Mouse (Mus musculus) heart, embryonic 16.5 days (tissue): ENCODE measurements around the gene Foxp1. TPM values are rescaled to one million over a fixed set of nuclear protein-coding genes. Genes with fewer than 3 reads are reported as not detected.

Experiments
- ATAC-seq: fragments of 200-750 bp; cut with Nextera tagmentation; replicated peaks from 2 replicates; pipeline ENCODE4 v1.8.0; 2017; ENCODE audit warnings: moderate number of reproducible peaks; ENCODE audit not compliant: insufficient read depth, low FRiP score; ENCODE audit errors: extremely low read depth
- H3K27ac ChIP-seq: fragments of 300-500 bp; sonication (generic); 2 replicates; pipeline ENCODE4 v1.5.1; 2014; ENCODE audit warnings: mild to moderate bottlenecking, low read length, control low read depth, moderate library complexity
- H3K27me3 ChIP-seq: fragments of 300-500 bp; sonication (generic); 2 replicates; pipeline ENCODE4 v1.6.1; 2014; ENCODE audit warnings: low read length, mixed read lengths; ENCODE audit not compliant: control insufficient read depth, insufficient read depth
- H3K36me3 ChIP-seq: fragments of 300-500 bp; sonication (generic); 2 replicates; pipeline ENCODE4 v1.6.1; 2014; ENCODE audit not compliant: control insufficient read depth, insufficient read depth
- H3K4me1 ChIP-seq: fragments of 300-500 bp; sonication (generic); 2 replicates; pipeline ENCODE4 v1.6.1; 2014; ENCODE audit warnings: low read length, mixed read lengths; ENCODE audit not compliant: control insufficient read depth, insufficient read depth
- H3K4me2 ChIP-seq: fragments of 300-500 bp; sonication (generic); 2 replicates; pipeline ENCODE4 v1.6.1; 2014; ENCODE audit warnings: low read depth, mild to moderate bottlenecking, control low read depth, low read length
- H3K4me3 ChIP-seq: fragments of 300-500 bp; sonication (generic); 2 replicates; pipeline ENCODE4 v1.5.1; 2014; ENCODE audit warnings: mild to moderate bottlenecking, control low read depth, low read length
- H3K9ac ChIP-seq: fragments of 300-500 bp; sonication (generic); 2 replicates; pipeline ENCODE4 v1.6.1; 2014; ENCODE audit warnings: low read length, control low read depth
- H3K9me3 ChIP-seq: fragments of 300-500 bp; sonication (generic); replicated peaks from 2 replicates; pipeline ENCODE4 v1.6.1; 2016; ENCODE audit warnings: low read length; ENCODE audit not compliant: control insufficient read depth
- WGBS: fragments of 180-500 bp; shearing (Covaris S2); extraction: QIAGEN DNeasy Blood & Tissue Kit; methylation state at CpG from one replicate; pipeline ENCODE4 v1.1.7; 2014; 5-methylcytosine and 5-hydroxymethylcytosine counted together
- polyA plus RNA-seq: library from polyadenylated mRNA; unstranded; fragments of >200 nt; fragmentation: Nextera tagmentation; extraction: Ambion mirVana; gene quantifications from 2 replicates; pipeline ENCODE4 v1.2.1, GENCODE M21; 2015

The Foxp1 gene
- polyA plus RNA-seq, 1 experiment from 2014 or later, result 59.0 TPM

DNA sequence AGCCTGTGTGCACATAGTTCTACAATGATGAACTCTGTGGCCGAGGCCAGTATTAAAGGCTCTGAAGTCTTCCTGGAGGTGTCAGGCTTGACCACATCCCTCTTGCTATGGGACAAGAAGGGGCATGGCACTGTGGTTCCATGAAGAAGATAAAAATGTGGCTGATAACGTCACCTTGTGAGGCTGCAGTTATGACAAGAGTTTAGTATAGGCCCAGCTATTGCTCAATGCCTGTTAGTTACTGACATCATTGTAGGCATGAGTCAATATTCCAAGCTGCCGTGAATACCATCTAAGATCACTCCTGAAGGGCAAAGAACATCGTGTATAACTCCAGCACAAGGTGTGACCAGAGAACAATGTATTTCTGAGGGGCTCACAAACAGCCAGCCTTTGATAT lies 323.2 kb downstream of the Foxp1 start:
- Histone ChIP-seq H3K36me3 (no peaks in the 10 kb centered on the region), H3K4me1 (peaks cover 54% of the 10 kb centered on the region), H3K27ac (peak overlapping the region; percentile 28), H3K9ac (no peak overlapping the region), H3K4me3 (no peak overlapping the region), H3K4me2 (no peak overlapping the region), H3K27me3 (no peaks in the 10 kb centered on the region), H3K9me3 (no peaks in the 10 kb centered on the region)
- 56% methylated on average over 4 of the region's 4 CpGs for WGBS
- no peak for ATAC-seq

DNA sequence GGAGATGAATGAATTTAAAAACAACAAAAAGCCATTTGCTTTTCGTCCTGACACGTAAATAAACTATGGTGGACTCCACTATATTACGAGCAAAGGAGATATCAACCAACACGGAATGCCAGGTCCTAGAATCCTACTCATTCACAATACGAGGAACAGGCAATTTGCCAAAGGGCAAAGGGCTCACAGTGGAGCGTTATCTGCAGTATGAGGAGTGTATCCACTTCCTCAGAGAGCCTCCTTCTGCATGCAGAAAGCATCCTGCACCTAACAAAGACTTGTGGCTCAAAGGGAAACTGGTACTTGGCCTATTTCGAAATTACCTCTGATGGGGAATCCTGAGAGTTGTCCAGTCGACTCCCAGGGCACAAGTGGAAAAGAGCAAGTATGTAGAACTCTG lies 328.8 kb downstream of the Foxp1 start:
- Histone ChIP-seq H3K36me3 (no peaks in the 10 kb centered on the region), H3K4me2 (peak overlapping the region; percentile 15; the same call in 1 of the 2 replicates), H3K4me1 (peaks cover 39% of the 10 kb centered on the region), H3K4me3 (no peak overlapping the region), H3K9ac (no peak overlapping the region), H3K27ac (no peak overlapping the region), H3K9me3 (no peaks in the 10 kb centered on the region), H3K27me3 (no peaks in the 10 kb centered on the region)
- 19% methylated on average over 8 of the region's 8 CpGs for WGBS
- ATAC-seq, result no peak

DNA sequence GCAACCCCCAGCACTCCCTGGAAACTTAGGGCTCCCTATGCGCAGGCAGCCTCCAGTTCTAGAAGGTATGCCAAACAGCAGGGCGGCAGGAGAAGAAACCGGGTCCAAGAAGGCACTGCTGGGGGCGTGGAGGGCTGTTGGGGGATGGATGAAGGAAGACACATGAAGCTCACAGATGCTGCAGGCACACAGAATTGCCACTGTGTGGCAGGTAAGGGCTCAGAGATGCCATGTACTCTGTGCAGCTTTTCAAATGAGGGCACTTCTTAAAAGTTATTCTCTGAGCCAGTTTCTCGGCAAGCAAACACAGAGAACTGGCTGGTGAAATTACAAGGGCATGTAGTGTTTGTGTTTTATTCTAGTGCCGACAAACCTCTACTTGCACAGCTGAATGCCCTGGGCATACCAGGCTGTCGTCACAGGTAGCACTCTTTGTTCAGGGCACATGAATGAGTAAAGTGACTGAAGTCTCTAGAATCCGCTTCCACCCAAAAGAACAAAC lies 330.8 kb downstream of the Foxp1 start:
- 49% methylated on average over 8 of the region's 8 CpGs for WGBS
- no peak overlapping the region for H3K27ac ChIP-seq
- H3K4me3 ChIP-seq, result no peak overlapping the region
- H3K9me3 ChIP-seq, result no peaks in the 10 kb centered on the region
- no peak for ATAC-seq
- peaks cover 30% of the 10 kb centered on the region for H3K4me1 ChIP-seq
- no peak overlapping the region for H3K9ac ChIP-seq
- no peaks in the 10 kb centered on the region for H3K27me3 ChIP-seq
- H3K36me3 ChIP-seq, result no peaks in the 10 kb centered on the region
- H3K4me2 ChIP-seq, result peak overlapping the region; percentile 18; the same call in 1 of the 2 replicates

DNA sequence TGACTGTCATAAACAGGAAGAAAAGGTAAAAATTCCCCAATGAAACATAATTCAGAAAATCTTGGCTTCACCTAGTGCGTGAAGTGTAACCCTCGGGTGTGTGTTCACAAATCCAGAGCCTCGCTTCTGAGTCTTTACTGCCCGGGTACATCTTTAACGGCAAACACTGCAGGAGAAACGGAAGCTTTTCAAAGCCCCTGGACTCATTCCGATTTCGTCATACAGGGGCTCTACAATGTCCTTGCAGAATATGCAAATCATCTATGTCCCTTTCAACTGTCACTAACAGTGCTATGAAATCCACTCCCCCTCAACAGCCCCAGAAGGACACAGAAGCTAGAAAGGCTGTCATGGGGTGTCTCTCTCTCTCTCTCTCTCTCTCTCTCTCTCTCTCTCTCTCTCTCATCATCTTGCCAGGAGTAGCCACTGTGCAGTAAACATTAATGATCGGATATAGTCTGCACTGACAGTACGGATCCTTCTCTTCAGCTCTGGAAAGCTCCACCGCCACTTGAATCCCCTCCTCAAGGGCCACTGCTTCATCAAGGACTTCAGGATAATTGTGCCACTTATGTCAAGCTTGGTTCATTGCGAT lies 331.4 kb downstream of the Foxp1 start:
- WGBS, result 57% methylated on average over 12 of the region's 12 CpGs
- no peak for ATAC-seq
- Histone ChIP-seq H3K9ac (no peak overlapping the region), H3K9me3 (no peaks in the 10 kb centered on the region), H3K27ac (no peak overlapping the region), H3K27me3 (no peaks in the 10 kb centered on the region), H3K4me3 (no peak overlapping the region), H3K4me1 (peaks cover 31% of the 10 kb centered on the region), H3K4me2 (peak overlapping the region; percentile 18; the same call in 1 of the 2 replicates), H3K36me3 (no peaks in the 10 kb centered on the region)

DNA sequence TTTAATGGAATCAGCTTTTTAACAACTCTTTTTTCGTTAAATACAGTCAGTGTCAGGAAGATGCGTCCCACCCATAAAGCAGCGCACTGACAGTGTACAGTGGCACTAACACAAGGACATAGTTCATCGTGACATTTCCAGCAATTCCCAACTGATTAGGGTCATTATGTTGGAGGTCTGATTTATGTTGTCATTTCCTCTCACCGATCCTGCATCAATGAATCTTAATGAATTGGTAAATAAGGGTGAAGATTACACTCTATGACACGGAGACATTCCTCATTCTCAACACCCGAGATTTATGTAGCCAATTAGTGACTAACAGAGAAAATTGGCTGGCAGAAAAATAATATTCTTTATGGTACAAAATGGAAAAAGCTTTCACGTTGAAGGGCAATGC lies 332.6 kb downstream of the Foxp1 start:
- peaks cover 31% of the 10 kb centered on the region for H3K4me1 ChIP-seq
- ATAC-seq, result no peak
- H3K9ac ChIP-seq, result no peak overlapping the region
- H3K36me3 ChIP-seq, result no peaks in the 10 kb centered on the region
- no peaks in the 10 kb centered on the region for H3K9me3 ChIP-seq
- no peak overlapping the region for H3K4me2 ChIP-seq
- H3K27me3 ChIP-seq, result no peaks in the 10 kb centered on the region
- H3K4me3 ChIP-seq, result no peak overlapping the region
- 63% methylated on average over 8 of the region's 8 CpGs for WGBS
- H3K27ac ChIP-seq, result no peak overlapping the region

DNA sequence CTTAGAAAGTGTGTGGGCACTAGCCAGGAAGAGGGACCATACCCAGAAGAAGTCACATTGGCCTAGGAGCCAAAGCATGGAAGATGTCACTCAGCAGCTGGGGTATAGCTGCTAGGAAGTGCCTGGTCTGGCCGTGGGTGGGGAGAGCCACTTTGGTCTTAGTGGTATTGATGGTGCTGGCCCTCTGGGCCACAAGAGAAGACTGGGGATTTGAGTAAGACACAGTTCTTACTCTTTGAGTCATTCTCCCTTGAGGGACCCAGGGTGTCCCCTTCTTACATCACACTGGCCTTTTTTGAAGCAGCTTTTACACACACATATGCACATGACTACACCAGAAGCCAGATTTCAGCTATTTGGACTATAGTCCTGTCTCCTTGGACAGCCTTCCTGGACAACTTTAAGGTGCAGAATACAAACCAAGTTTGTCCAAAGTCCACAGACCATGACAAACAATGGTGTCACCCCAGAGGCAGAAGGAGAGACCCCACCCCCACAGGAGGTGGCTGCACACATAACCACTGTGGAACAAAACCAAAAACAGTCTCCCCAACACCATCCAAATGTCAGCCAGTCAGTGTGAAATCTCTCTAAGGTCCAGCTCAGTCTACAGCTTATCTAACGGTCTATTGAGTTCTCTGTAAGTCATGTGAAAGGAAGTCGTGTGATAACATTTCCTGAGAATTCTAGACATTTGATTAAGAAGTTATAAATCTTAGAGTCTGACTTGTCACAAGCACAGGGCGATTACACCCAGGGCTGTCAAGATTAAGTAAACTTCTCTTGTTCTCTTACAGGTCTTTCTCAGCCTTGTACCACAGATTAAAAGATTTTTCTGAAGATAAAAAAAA lies 333.9 kb downstream of the Foxp1 start:
- 42% methylated on average over 4 of the region's 4 CpGs for WGBS
- no peak overlapping the region for H3K4me2 ChIP-seq
- no peak overlapping the region for H3K27ac ChIP-seq
- no peak overlapping the region for H3K4me3 ChIP-seq
- H3K9me3 ChIP-seq, result no peaks in the 10 kb centered on the region
- ATAC-seq, result no peak
- H3K9ac ChIP-seq, result no peak overlapping the region
- no peaks in the 10 kb centered on the region for H3K27me3 ChIP-seq
- H3K4me1 ChIP-seq, result peaks cover 25% of the 10 kb centered on the region
- no peaks in the 10 kb centered on the region for H3K36me3 ChIP-seq

DNA sequence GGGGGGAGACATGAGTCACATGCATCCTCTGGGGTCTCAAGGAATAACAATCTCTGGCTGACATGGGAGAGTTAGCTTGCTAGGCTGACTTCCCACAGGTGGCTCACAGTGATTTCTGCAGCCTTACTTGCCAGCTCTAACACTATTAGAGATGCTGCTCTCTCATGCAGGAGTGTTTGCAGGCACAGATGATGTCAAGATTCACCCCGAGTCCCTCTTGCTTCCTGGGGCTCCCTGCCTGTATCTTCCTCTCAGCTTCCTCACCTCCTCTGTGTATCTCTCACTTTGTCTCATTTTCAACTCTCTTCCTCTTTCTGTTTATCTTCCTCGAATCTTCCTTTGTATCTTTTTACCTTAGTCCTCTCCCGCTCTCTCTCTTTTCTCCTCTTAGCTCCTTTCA lies 334.6 kb downstream of the Foxp1 start:
- Histone ChIP-seq H3K4me2 (no peak overlapping the region), H3K4me1 (peaks cover 21% of the 10 kb centered on the region), H3K36me3 (no peaks in the 10 kb centered on the region), H3K9me3 (no peaks in the 10 kb centered on the region), H3K27ac (no peak overlapping the region), H3K9ac (no peak overlapping the region), H3K27me3 (no peaks in the 10 kb centered on the region), H3K4me3 (no peak overlapping the region)
- WGBS, result 72% methylated on average over 3 of the region's 3 CpGs
- ATAC-seq, result no peak

DNA sequence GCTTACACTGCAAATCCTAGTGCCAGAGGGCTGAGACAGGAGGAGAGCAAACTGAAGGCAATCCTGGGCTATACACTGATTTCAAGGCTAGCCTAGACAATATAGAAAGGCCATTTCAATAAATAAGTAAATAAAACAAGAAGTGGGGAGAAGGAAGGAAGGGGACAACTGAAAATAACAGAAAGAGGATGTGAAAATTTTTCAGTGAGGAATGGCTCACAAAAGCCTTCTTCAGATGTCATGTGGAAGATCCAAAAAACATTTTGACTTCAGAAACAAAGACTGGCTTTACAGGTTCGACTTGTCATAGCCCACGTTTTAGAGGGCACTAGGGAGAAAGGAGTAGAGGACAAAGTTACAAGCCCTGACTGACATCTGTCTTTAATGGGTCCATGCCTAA lies 335.1 kb downstream of the Foxp1 start:
- peaks cover 21% of the 10 kb centered on the region for H3K4me1 ChIP-seq
- WGBS, result 71% methylated on average over 2 of the region's 2 CpGs

DNA sequence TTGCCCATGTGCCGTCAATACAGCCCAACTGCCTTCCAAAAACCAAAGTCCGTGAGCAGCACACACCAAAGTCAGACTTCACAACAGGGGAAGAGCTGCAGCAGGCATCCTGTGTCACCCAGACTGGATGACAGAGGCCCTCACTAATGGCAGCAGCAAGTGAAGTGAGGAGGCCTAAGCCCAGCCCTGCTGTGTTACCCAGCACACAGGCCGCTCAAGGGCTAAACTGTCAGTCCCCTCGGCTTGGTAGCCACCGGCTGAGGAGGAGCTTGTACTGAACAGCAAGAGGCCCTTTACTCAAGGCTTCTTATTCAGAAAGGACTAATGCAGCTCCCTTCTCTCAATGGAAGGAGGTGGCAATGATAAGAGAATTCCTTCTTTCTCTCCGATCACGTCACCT lies 336.0 kb downstream of the Foxp1 start:
- H3K4me3 ChIP-seq, result no peak overlapping the region
- WGBS, result 36% methylated on average over 7 of the region's 7 CpGs
- no peaks in the 10 kb centered on the region for H3K36me3 ChIP-seq
- H3K27me3 ChIP-seq, result no peaks in the 10 kb centered on the region
- peak overlapping the region; percentile 53 for H3K9ac ChIP-seq
- ATAC-seq, result no peak
- H3K4me2 ChIP-seq, result no peak overlapping the region
- no peaks in the 10 kb centered on the region for H3K9me3 ChIP-seq
- H3K4me1 ChIP-seq, result peaks cover 15% of the 10 kb centered on the region
- 0 out of 2 replicates have a peak overlapping the region, but pooled peaks have one; percentile 29 for H3K27ac ChIP-seq

More for the DNA sequence above, 335.1 kb downstream of the Foxp1 start:
- Histone ChIP-seq H3K4me3 (no peak overlapping the region), H3K9ac (no peak overlapping the region), H3K9me3 (no peaks in the 10 kb centered on the region), H3K27ac (no peak overlapping the region), H3K36me3 (no peaks in the 10 kb centered on the region), H3K27me3 (no peaks in the 10 kb centered on the region), H3K4me2 (no peak overlapping the region)
- ATAC-seq, result no peak
